Mouse (Mus musculus) ZHBTc4 (cell line): ENCODE results near the gene Lrrc73.

Source experiments
- DNase-seq: peaks from one replicate; pipeline ENCODE4 v3.0.0-alpha.2; 2011; ENCODE audit warnings: low read depth, low spot score

Gene Lrrc73

DNA sequence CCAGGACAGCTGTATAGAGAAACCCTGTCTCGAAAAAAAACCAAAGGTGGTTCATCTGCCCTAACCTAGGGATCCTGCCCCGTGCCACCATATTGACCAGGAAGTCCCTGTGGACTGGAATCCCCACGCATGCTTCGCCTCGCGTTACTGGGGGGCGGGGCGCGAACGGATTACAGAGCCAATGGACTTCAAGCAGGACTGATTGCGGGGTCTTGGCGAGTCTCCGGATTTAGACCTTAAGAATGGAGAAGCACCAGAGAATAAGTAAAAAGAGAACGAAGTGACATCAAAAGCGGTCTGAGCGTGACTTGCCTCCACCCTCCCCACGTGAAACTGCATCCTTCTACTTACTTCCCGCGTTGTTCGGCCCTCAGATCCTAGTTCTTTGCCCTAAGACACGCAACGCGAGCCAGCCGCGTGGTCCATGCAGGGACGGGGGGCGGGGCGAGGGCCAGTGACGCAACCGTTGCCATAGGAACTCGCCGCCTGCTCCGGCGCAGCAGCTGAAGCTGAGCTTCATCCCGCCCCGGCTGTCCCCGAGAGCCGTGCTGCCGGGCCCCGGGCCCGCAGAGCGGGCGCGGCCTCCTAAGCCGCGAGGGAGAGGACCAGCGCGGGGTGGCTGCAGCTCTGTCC lies at the start of gene Lrrc73:
Gene Lrrc73, plus strand, starts transcription at position 80 of the 633 bp plus-strand sequence.
- peak; percentile 92 for DNase-seq

DNA sequence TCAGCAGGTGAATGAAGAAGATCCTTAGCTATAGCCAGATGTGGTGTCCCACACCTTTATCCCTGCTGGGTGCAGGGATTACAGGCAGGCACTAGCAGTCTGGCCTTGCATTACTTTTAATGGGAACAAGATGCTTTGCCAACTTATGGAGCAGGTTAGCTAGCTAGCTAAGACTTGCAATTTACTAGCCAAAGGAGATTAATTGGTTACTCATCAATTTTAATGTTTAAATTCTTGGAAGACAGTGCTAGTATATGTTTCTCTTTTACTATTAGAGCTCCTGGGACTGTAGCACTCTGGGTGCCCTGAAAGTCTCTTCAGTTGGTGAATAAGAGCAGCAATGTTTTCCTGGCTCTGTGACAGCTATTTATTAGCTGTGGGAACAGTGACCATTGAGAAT lies 46.7 kb upstream of the Lrrc73 start:
- DNase-seq = no peak

GRCm38 (mm10) chr17:46210550-46210949 lies 42.8 kb upstream of the Lrrc73 start:
- DNase-seq = no peak

DNA sequence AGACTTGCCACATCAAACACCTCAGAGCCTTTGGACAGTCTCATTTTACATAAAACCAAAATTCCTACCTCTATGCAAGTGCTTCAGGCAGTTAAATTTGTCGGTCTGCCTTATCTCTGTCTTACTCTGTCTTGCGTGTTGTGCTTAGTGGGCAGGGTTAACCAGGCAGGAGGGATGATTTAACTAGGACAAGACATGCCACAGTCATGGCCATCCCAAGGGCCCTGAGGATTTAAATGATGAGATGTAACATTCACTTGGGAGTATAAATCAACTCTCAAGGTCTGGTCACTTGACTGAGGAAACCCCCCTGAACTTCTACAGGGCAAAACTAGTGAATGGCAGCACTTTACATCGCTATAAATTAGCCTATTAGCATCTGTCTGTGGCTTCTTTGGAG lies 31.7 kb upstream of the Lrrc73 start:
- DNase-seq = no peak

GRCm38 (mm10) chr17:46227576-46227975 lies 25.8 kb upstream of the Lrrc73 start:
- no peak for DNase-seq

DNA sequence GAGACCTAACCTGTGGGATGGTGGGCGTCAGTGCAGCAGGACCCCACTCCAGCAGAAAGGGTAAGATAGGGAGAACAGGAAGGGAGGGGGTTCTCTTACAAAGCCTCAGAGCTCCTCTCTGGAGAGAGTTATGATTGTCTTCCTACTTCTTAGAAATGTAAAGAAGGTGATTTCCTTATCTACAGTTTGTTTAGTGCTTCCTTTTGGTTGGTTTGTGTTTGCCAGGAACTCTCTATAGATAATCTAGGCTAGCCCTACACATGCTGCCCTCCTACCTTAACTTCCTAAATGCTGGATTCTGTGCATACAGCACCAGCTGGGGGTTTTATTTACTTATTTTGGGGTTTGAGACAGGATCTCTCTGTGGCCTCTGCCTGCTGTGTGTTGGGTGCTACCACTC lies 17.3 kb upstream of the Lrrc73 start:
- DNase-seq = no peak

DNA sequence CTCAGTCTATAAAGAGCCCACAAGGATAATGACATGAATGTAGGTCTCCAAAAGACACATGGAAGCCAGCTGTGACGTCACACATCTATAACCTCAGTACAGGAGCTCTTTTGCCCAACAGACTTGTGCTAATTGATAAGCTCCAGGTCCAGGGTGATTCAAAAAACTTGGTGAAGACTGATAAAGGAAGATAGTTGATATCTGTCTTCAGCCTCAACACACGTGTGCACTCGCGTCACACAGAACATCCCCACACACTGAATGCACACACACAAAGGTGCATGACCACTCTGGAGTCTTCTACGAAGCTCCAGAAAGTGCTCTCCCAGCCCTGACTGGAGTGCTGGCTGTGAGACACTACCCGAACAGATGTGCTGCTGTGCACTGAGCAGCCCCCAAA lies 16.3 kb upstream of the Lrrc73 start:
- no peak for DNase-seq

GRCm38 (mm10) chr17:46237480-46237879 lies 15.9 kb upstream of the Lrrc73 start:
- DNase-seq = no peak

- DNase-seq = no peak
Observed at GRCm38 (mm10) chr17:46239516-46240114, 13.7 kb upstream of the Lrrc73 start.

- DNase-seq = no peak
Observed at GRCm38 (mm10) chr17:46241471-46241870, 11.9 kb upstream of the Lrrc73 start.

DNA sequence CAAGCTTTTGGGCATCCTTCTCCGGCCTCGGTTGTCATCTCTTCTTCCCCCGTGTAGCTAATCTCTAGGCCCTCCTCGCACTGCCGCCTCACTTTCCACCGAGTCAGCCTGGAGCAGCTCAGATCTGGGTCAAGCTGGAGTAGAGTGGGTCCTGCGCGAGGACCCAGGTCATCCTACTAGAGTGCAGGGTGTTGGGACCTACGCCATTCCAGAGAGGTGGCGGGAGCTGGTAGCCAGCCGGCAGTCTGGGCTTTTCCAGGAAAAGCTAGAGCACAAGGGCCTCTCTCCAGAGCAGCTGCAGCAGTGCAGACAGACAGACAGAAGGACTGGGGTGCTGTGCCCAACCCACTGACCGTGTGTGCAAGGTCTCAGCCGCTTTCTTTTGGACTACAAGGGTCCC lies 11.1 kb upstream of the Lrrc73 start:
- DNase-seq = no peak

DNA sequence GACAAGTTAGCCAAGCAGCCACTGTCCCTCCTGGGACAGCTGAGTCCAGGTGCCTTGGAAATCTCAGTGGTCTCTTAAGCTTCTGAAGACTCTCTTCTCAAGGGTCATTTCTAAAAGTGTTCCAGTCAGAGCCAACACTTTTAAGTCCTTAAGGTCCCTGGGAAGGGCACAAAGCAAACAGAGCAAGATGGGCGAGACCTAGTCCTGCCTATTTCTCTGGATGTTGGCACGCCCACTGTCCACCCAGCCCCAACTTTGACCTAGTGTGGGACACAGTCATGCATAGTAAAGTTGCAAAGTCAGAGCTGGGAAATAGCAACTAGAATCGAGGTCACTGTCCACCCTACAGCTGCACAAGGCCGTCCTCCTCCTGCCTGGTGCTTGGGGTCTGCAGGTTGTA lies 10.3 kb upstream of the Lrrc73 start:
- DNase-seq = no peak

DNA sequence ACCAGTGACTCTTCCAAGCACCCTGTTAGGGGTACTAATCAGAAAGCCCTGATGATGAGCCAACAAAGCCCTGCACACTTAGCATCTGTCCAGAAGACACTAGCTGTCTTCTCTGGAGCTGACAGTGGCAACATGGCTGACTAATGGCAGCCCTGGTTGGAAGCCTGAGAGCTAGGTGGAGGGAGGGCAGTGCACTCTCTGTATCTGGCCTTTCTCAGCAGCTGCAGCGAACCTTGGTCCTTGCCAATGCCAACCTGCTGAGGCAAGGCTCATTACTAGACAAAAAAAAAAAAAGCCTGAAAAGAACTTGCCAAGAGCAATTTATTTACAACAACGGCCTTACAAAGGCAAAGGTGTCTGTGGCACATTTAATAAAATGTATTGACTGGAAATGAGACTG lies 9.7 kb upstream of the Lrrc73 start:
- no peak for DNase-seq

DNA sequence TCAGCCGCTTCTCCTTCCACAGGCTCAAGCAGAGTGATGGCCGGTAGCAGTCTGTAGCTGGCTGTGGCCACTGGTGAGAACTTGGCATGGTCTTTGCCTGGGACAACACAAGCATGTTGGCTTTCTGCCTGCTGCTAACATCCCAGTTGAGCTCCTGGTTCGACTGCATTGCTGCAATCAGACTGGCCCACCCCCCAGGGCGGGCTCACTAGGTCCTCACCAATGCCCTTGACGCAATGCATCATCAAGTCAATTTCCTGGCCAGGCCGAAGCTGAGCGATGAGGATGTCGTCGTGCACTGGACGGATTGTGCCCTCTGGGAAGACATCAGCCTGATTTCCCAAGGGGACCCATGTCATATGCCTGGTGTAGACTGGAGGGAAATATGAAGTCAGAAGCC lies 8.8 kb upstream of the Lrrc73 start:
- DNase-seq = no peak

GRCm38 (mm10) chr17:46247512-46248188 lies 5.7 kb upstream of the Lrrc73 start, which contains the start of the genes Polr1c and Yipf3:
Gene Polr1c, minus strand, starts transcription at chr17:46248054.
Gene Yipf3, plus strand, starts transcription at chr17:46248080.
- DNase-seq = peak; percentile 97

DNA sequence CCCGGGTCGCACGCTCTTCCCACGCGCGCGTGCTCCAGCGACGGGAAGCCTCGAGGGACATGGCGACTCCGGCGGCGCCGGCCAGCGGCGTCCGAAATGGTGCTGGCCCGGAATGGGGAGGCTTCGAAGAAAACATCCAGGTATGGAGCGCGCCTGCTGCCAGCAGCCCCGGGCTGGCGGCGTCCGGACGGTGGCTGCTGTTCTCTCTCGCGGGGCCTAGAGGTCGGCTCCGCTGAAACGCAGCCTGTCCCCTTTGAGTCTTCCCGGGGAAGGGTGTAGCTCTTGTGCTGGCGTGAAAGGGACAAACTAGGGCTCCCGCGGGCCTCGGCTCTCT lies 5.2 kb upstream of the Lrrc73 start:
- no peak for DNase-seq

DNA sequence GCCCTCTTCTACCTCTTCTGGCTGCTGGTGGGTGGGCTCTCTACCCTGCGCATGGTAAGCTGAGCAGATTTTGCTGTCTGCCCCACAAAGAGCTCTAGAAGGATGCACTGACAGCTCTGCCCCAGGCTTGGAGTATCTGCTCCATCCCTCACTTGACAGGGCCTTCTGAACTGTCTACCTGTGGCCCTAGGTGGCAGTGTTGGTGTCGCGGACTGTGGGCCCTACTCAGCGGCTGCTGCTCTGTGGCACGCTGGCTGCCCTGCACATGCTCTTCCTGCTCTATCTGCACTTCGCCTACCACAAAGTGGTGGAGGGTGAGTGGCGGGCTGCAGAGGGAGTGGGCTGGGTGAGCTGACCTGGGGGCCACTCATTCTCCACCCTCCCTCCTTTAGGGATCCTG lies 2.2 kb upstream of the Lrrc73 start:
- DNase-seq = peak; percentile 59

GRCm38 (mm10) chr17:46252571-46253451 lies 520 bp upstream of the Lrrc73 start:
- peak; percentile 78 for DNase-seq

DNA sequence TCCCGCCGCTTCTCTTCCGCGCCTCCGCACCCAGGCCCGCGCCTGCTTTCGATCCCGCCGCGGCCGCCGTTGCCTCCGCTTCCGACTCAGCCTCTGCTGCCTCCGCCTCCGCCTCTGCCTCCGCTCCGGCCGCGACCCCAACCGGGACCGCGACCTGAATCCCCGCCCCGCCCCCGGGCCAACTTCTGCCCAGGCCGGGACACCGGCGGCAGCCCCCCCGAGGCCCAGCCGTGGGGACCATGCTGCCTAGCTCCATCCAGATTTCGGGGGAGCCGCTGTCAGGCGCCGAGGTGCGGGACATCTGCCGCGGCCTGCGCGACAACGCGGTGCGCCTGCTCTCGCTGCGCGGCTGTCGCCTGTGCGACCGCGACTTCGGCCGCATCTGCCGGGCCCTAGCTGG lies 775 bp downstream of the Lrrc73 start:
- peak; percentile 42 for DNase-seq

GRCm38 (mm10) chr17:46255147-46255546 lies 1.8 kb downstream of the Lrrc73 start:
- no peak for DNase-seq

DNA sequence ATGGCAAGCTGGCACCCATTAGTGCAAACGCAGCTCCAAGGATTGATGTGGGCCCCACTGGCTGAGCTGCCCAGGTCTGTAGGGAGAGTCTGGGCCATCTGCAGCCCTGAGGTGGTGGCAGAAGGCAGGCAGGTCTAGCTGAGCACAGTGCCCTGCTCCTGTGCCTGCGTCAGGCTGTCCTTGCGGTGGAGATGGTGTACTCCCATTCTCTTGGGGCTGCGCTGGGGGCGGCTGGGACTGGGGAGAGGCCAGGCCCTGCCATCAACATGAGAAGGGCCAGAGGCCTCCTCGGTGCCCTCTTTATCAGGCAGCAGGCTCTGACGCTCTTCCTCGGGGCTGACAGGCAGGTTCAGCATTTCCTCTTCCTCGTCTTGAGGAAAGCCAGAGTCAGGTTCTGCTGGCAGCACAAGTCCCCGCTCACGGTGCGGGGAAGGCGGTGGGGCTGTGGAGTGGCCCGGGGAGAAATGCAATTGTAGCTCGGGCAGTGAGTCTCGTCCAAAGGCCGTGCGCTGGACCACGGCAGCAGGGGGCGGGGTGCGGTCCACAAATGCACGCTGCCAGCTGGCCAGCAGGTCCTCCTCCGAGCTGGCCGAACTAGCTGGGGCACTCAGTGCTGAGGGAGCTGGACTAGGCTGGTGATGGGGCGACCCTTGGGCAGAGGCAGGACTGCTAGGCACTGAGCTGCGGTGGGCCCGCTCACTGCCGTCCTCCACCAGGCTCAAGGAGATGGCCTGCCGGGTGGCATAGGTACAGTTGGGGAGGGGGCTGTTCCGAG lies 5.1 kb downstream of the Lrrc73 start:
- peak; percentile 46 for DNase-seq
